Mouse (Mus musculus) kidney, adult 11 months (tissue): ENCODE results near the gene Slc4a10.

Experiments
- DNase-seq: peaks from one replicate; pipeline ENCODE4 v3.0.0; 2022

Gene Slc4a10

DNA sequence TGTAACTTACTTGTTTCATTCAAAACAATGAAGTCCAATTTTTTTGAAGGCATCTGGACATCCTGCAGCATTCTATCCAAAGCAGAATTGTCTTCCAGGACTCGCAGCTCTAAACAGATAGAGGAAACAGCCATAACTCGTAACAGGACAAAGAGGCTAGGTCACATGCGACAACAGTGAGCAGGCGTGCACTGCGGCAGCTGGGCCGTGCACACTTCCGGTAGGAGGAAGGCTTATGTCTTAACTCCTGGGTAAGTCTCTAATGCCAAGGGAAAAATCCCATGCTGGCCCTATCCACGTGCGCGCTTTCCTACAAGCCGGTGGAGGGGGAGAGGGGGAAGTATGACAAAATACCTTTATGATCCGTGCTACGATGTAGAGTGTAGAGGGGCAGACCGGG is 310.3 kb downstream of the Slc4a10 start:
- DNase-seq: no peak

DNA sequence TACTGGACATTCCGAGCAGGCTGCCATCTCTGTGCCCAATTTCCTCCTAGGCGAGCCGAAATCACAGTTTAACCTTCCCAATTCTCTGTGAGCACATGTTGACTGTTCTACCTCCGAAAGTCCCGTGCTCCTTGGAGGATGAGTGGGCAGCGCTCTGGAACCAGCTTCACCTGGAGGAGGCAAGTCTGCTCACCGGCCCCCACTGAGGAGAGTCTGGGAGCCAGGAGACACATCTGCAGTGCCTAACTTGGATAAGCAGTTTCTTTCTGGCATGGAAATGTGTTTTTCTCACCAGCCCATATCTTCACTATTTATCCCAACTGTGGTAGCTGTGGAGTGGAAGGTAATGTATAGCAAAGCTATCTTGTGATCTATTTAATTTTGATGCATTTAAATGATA is 311.0 kb downstream of the Slc4a10 start:
- DNase-seq: no peak

DNA sequence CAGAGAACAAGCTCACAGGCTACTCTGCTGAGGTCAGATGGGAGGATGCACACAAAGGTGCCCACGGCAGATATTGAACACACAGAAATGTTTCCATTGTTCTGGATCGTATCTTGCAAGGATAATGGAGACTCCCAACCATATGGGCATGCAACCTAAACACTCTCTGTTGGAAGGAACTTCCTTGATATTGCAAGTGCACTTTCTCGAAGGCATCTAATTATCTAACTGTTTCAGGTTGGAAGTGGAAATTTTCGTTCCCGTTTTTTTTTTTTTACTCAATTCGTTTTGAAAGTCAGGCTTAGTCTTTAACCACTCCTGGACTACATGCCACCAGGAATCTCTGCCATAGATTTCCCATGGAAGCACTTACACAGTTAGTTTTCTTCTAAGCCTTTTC is 314.6 kb downstream of the Slc4a10 start:
- DNase-seq: no peak

DNA sequence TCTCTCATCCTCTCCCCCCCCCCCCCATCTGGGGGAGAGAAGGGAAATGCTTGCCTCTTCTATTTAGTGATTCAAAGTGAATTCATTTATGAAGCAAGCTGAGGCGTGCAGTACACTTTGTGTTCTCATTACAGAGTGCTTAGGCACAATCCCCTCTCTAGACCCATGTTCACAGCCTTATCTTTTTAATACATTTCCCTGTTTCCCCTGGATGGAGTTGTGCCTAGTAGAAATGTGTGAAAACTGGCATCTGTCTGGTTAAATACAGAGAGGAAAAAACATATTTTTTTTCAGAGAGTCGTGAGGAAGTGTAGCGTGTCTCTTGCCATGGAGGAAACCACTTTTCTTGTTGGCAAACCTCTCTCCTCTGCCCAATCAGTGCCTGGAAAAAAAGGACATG is 315.3 kb downstream of the Slc4a10 start:
- DNase-seq: no peak

DNA sequence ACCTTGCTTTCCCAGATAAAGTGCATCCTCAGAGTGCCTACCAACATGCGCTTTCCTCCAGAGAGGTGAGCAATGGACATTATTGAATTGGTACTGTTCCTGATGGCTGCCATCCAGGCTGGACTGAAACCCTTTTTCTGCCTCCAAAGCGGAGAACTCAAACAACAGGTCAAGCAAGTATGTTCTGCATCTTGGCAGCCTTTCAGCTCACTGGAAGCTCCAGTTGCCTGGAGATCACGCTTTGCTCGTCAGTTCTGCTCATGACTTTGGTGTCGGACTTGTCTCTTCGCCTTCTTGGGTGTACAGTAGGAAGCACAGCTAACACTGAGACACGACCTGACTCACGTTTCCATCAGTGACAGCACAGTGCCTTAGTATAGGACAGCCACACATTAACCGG is 315.9 kb downstream of the Slc4a10 start:
- DNase-seq: no peak

DNA sequence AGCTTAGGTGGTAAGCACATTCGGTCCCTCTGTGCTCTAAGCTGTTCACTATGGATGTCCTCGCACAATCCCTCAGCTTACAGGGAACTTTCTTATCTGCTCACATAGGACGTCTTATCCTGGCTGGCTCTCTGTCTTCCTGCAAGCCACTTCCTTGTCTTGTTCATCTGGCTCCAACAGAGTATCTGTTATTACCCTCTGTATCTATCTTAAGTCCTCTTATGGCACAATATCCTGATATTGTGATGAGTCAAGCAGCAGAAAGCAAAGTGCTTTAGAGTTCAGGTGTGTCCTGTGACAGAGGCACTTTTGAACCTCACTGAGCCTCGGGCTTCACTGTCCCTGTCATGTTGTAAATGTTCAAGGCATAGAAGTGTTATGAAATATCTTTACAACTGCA is 317.3 kb downstream of the Slc4a10 start:
- no peak for DNase-seq

DNA sequence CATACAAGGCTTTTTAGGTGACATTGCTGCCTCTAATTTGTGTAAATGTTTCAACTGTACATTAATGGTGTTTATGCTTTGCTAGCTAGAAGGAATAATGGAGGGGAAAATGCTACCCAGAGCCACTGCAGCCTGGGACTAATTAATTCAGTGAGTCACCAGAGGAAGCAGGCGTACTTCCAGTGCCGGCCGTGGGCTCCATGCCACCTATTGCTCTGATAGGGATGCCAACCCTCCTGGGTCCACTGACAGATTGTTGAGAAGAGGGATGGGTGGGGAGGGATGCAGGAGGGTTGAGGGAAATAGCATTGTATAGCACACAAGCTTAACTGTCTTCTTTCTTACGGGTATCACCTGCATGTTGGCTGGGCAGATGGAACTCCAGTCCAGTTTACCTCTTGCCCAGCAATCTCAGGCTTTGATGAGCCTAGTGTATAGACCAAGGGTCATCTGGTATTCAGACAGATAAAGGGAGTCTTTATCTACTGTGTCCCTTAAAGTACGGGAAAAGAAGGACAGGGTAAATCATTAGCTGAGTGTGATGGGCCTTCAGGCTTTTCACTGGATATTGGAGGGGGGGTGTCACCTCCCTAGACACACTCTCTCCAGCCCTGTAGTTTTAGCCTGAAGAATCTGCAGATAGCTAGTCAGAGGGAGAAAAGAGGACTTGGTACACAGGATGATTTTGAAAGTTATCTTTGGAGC is 322.2 kb downstream of the Slc4a10 start:
- DNase-seq: no peak

DNA sequence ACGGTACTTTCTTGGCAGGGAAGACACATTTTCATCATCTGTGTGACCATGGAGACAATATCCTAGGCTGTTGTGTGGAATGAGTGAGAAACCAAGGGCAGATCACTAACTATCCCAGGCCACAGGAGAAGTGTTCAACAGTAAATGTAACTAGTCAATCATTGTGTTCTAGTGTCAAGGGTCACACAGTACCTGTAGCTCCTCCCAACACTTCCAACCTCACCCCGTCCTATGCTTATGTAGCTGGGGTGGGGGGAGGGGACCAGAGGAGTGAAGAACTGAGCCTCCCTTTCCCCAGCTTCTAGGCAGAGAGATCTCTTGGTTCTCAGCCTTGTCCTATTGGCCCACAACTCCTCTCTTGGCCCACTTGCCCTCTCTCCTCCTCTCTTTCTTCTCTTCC is 323.8 kb downstream of the Slc4a10 start:
- no peak for DNase-seq

DNA sequence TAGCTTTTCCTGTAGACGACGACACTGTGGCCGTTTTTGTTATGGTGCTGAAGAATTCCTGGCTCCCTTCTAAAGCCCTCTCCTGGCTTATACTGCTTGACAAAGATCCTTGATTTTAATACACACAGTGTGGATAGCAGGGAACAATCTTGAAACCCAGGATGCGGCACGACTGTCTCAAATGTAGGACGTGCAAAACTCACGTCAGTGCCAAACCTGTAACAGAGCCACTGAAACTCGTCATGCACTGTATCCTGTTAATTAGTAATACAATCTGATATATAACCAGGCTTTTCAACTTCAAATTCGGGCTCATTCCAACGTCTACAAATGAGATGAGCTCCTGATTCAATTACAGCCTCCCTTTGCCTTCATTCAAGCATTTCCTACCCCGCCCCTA is 327.4 kb downstream of the Slc4a10 start:
- no peak for DNase-seq
